Mouse (Mus musculus) left cerebral cortex, postnatal 4 days (tissue): ENCODE measurements around the gene Ggt1. TPM values are rescaled to one million over a fixed set of nuclear protein-coding genes. Genes with fewer than 3 reads are reported as not detected.
"Not testable (repeated sequence)": the region's sequence is repeated elsewhere in the genome, so short reads cannot be mapped to it uniquely, and the experiment has no call there.

Experiments used
- DNase-seq: peaks from one replicate; pipeline ENCODE4 v3.0.0-alpha.2; 2022
- intact Hi-C: fragments of 180-260 bp; cut with DNase I; formaldehyde crosslinking; loops from one replicate; pipeline ENCODE4 v1.15.1; 2025
- total RNA-seq, 2 experiments: library from RNA; stranded (reverse); gene quantifications; 2 replicates each; pipeline ENCODE4 v1.2.3; 2021

Gene Ggt1
- total RNA-seq, 2 experiments from 2014 or later = 3.1 to 3.5 TPM

DNA sequence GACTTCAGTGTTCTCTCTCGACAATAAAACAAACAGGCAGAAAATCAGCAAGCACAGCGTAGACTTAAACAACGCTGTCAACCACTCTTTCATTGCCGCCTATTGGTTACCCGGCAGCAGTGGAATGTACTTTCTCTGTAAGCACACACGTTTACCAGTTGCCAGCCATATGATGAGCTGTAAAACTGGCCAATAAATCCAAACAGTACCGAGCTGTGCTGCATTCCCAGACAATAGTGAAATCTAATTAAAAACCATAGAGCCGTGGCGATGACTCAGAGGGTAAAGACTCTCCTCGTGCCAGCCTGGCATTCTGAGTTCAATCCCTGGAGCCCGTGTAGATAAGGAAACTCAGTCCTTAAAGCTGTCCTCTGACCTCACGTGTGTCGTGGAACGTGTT lies 12.9 kb upstream of the Ggt1 start:
- intact Hi-C loops = no loop called here
- no peak for DNase-seq

DNA sequence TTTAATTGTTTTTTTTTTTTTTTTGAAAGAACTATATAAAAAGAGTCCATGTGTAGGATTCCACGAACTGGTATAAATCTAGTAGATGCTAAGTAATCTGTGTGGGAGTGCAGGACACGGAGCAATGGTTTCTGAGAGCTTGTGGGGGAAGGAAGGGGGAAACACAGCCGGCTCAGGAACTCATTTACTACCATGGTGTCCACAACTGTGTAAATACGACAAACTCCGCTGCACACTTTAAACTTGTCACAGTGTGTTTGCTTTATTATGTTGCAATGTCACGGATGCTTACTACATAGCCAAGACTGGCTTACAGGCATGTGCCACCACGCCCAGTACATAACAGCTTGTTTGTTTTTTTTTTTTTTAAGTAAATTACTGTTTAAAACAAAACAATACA lies 11.5 kb upstream of the Ggt1 start:
- no peak for DNase-seq
- intact Hi-C loops = no loop called here

DNA sequence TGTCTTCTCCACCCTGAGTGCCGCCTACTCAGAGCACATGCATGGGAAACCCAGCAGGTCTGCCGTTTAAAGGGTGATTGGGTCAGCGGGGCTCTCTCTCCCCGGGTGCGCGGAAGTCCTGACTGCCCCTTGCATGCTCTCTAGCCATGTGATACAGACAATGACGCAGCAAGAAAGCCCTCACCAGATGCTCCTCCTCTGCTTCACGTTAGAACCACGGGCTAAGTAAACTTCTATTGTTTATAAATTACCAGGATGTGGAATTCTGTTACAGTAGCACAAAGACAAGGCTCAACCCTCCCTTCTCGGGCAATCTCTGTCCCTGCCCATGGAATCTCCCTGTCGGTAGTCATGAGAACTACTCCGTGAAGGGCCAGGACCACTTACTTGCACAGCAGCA lies 10.2 kb upstream of the Ggt1 start:
- intact Hi-C loops = no loop called here
- no peak for DNase-seq

DNA sequence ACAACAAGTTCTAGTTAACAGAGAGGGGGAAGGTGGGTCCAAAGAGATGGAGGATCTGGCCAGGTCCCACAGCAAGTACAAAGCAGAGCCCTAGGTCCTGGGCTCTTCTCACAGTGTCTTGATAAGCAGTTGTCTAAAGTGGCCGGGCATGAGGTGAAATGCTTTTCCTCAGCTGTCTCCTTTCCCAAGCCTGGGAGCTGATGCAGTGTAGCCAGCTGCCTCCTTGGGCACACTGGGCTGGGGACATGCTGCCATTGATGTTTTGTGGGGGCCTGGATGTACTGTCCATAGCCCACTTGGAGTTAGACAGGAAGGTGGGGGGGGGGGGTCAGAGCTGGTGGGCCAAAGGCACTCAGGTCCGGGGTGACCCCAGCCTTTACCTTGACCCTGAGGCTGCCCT lies 9.3 kb upstream of the Ggt1 start:
- DNase-seq = no peak
- intact Hi-C loops = no loop called here

DNA sequence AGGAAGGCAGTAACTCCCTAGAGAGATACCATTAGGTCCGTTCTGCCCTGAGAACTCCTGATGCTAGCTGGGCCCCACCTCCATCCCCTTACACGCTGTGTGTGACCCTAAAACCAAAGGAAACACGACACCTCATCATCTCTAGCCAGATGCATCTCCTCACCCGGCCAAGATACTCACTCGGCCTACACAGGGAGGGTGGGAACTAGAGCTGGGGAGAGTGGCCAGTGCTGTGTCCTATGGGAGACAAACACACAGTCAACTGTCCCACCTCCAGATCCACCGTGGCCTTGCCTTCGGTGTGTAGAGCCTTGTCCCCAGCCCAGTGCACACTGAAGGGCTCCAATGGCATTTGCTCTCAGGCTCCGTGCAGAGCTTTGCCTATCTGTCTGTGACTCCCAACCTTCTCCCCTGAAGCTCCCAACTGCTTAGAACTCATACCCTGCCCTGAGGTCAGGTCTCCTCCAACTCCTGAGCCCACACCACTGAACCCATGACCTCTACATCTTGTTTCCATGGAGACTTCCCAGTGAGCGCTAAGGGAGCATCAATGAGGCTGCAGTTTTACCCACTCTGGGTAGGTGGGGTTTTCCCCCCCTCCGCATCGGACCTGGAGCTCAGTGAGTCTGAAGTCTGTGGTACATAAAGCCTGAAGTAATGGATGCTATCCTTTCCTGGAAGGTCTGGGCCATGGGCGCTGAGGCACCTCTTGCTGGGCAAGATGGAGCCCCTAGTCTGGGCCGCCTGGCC lies 8.5 kb upstream of the Ggt1 start:
- no peak for DNase-seq
- intact Hi-C loops = no loop called here

DNA sequence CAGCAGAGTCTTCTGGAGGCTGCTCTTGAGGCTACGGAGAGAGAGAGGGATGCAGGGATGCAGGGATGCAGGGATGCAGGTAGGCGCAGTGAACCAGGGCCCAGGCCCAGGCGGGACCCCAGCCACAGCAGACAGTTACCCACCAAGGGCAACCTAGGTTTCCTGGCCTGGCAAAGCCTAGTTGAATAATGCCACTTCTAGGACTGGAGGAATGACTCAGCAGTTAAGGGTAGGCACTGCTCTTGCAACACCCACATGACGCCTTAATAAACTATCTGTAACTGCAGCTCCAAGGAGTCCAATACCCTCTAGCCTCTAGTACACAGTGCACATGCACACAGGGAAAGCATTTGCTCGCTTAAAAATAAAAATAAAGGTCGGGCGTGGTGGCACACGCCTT lies 7.3 kb upstream of the Ggt1 start:
- intact Hi-C loops = no loop called here

DNA sequence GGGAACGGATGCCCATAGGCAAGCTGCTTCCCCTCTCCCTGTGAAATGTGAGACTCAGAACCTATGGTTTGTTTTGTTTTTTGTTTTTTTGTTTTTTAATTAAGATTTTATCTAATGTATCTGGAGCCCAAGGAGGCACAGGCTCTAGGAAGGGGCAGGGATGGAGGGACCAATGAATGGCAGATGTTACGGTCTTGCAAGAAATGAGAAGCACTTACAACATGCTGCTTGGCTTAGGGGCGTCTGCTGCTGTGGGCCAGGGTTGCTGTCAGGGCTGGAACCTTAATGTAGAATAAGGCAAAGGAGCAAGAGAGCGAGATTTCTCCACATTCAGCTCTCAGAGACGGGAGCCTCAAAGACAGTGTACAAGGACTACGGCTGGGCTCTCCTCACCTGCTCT lies 5.8 kb upstream of the Ggt1 start:
- DNase-seq = no peak
- intact Hi-C loops = no loop called here

More for the DNA sequence above, 7.3 kb upstream of the Ggt1 start:
- no peak for DNase-seq

DNA sequence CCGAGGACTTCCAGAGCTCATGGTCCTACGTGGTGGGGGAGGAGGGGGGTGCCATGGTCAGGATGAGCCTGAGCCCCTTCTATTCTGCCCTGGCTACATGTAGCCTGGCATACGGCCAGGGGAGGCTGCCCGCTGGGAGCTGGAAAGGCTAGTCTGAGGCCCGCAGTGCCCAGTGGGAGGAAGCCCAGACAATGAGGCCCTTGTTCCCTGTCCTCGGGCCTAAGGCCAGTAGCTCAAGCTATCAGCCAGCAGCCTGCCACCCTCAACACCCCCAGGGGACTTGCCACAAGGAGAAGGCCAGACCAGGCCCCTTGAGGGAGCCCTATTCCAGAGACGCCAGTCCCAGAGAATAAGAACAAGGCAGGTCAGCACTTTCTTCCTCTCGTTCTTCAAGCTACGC lies 5.4 kb upstream of the Ggt1 start:
- DNase-seq = peak; percentile 93
- intact Hi-C loops = no loop called here

DNA sequence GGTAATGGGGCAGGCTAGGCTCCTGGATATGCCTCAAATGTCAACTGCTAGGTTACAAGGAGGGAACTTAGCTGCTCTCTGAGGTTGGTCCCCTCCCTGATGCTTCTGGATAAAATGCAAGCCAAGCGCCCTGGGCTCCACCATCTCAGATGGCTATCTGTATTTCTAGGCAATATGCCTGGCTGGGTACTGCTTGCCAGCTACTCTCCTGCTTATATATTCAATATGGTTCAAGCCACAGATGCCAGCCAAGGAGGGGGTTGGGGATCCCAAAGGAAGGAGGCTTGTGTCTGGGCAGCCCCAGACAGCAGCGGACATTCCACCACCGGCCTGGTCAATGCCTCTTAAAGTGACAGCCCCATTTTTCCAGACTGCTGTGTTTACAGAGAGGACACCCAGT lies 2.9 kb upstream of the Ggt1 start:
- DNase-seq = peak; percentile 96
- intact Hi-C loops = no loop called here

DNA sequence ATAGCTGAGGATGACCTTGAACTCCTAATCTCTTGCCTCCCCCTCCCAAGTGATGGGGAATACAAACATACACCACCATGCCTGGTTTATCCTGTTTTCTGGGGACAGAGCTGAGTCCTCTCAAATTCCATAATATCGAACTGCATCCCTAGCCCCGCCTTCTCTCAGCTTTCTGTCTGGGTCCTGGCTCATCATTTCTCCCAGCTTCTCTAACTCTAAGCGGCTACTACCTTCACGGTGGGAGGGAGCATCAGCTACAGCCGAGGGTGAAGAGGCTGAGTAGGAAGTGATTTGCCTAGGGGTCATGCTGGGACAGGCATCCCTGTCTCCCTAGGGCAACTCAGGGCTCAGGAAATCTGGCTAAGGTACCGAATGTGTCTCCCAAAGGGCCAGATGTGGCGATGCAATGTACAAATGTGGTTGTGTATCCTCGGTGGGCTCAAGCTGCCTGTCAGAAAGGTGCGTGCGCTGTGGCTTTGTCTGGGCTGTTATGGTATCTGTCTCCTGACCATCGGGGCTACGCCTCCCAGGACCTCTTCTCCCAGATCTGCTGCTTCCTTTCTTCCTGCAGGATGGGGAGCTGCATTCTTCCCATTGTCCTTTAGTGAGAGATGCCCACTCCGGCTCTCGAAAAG lies 2.2 kb upstream of the Ggt1 start:
- no peak for DNase-seq
- intact Hi-C loops = no loop called here

DNA sequence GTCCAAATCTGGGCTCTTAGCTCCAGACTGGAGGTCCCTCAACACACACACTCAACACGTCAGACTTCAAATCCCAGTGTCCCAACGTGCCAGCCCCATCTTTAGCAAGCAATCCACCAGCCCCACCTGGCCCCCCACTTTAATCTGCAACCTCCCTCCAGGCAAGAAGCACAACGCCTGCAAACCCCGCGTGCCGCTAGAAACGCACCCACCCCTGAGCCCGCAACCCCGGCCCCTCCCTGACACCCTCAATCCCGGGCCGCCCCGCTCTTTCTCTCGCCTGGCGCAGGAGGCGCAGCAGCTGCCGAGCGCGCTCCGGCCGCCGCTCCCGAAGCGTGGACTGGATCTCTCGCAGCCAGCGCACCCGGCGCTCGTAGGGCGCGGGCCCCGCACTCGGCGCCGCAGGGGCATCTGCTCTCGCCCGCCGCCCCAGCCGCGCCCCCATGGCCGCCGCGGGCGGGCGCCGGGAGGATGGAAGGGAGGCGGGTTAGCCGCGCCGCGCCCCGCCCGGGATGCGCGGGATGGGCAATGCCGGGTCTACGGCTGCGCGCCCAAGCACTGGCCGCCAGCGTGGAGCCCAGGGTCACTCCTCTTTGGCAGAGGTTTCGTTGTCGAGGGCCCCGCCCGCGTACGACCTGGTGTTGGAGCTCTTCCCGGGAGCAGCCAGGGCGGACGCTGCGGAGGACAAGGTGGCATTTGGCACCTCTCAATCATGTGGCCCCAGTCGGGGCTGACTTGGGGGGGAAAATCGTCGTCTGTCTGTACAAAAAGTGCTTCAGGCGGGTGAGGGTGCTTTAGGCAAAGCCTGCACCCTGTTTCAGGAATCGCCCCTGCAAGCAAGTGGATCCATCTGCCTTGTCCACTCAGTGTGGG lies 1.5 kb upstream of the Ggt1 start, which contains the start of gene Lrrc75b:
TSS of gene Lrrc75b (minus strand) at position 655 of the 873 bp plus-strand sequence.
- intact Hi-C loops = no loop called here
- DNase-seq = peak; percentile 66

DNA sequence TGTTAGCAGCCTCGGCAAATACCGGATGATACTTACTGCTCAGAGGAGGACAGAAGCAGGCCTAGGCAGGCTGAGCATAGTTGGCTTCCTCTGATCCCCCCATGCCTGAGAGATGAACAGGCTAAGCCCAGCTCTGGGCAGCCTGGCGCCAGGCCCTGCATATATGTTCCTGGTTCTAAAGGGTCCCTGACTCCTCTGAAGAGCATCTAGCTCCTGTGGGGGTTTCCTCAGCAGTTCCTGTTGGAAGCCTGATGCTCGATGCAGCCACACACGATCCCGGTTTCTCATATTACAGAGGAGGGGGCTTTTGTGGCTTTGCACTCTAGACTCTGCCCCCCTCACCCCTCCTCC lies 880 bp upstream of the Ggt1 start:
- intact Hi-C loops = no loop called here
- DNase-seq = no peak

DNA sequence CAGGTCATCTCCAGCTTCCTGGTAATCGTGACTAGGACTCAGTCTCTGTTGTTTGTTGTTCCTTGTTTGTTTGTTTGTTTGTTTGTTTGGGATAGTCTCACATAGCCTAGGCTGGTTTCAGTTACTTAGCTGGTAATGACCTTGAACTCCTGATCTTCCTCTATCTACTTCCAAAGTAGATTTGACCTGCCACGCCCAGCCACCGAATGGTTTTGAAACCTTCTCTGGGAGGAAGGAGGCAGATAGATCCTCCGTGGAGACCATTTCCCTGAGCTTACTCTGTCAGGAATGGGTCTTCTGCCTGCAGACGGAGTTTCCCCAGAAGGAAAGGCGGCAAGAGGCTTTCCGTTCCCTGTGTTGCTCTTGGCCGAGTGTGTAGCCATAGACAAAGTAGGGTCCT lies 1.2 kb downstream of the Ggt1 start:
- no peak for DNase-seq
- intact Hi-C loops = no loop called here

DNA sequence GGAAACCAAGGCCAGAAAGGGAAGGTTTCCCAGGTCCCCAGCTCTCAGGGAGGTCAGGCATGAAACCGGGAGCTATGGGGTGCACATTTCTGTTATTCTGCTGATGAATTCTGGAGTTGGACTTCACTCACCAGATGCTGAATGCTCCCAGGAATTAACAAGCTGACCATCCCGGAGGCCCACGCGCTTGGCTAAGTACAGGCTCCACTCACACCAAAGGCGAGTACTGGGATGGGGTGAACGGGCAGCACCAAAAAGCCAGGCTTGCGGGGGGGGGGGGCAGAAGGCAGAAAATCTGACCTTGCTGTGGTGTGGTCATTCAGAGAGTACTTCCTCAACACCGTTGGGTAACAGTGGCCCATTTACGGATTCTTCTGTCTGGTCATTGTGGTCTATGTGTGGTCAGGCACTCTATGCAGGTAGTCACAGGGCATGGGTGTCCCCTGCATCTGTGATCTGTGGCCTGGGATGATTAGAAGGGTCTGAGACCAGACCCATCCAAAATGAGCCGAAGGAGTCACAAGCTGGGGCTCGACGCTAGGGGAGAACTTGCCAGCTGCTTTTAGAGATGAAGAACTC lies 3.4 kb downstream of the Ggt1 start:
- intact Hi-C loops = no loop called here

DNA sequence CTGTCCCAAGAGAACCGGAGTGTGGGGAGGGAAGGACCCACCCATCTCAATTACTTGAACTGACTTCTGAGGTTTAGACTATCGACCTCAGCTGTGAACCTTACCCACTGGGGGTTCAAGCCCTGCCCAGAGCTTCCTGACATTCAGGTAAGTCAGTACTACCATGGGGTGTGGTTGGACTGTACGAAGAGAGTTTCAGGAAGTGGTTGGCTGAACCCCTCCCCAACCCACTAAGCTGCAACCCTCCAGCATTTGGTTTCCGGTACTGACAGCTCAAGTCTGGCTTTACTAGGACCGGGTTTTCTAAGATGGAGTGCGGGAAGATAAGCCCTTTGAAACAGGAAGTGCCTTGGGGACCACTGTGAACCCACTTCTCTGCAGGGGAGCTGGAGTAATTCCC lies 4.0 kb downstream of the Ggt1 start:
- intact Hi-C loops = no loop called here
- no peak for DNase-seq

More for the DNA sequence above, 3.4 kb downstream of the Ggt1 start:
- no peak for DNase-seq

DNA sequence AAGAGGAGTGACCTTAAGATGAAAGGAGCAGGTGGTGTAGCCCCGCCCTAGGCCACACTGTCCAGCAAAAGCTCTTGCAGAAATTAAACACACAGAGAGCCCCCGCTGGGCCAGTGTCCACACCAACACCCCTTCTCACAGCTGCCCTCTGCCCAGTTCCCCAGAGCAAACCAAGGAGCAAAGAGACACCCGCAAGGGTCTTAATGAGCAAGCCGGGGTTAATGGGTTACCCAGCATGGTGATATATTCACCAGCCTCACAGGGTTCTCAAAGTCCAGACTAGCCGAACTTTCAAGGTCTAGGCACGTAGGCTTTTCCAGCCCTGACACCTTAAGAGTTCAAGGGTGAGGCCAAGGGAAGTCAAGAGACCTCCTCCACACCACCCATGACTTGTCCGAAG lies 4.5 kb downstream of the Ggt1 start:
- intact Hi-C loops = no loop called here
- DNase-seq = no peak

DNA sequence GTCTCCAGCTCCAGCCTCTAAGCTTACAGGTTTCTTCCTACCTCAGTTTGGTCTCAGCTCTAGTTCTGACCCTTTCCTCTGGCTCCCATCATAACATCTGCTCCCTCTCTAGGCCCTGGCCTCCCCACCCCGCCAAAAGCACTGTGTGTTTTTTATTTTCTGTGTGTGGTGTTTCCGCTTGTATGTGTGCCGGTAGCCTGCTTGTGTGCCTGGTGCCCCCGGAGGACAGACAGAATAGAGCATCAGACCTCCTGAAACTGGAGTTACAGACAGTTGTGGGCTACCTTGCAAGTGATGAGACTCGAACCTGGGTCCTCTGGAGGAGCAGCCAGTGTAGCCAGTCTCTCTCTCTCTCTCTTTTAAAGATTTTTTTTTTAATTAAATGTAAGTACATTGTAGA lies 4.9 kb downstream of the Ggt1 start:
- intact Hi-C loops = no loop called here
- no peak for DNase-seq

DNA sequence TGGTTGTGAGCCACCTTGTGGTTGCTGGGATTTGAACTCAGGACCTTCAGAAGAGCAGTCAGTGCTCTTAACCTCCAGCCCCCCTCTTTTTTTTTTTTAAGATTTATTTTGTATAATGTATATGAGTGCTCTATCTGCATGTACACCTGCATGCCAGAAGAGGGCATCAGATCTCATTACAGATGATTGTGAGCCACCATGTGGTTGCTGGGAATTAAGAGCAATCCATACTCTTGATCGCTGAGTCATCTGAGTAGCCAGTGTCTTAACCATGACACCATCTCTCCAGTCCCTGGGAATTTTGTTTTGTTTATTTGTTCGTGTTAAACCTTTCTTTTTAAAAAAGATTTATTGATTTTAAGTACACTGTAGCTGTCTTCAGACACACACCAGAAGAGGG lies 5.4 kb downstream of the Ggt1 start:
- intact Hi-C loops, DNase-seq: not testable (repeated sequence)

DNA sequence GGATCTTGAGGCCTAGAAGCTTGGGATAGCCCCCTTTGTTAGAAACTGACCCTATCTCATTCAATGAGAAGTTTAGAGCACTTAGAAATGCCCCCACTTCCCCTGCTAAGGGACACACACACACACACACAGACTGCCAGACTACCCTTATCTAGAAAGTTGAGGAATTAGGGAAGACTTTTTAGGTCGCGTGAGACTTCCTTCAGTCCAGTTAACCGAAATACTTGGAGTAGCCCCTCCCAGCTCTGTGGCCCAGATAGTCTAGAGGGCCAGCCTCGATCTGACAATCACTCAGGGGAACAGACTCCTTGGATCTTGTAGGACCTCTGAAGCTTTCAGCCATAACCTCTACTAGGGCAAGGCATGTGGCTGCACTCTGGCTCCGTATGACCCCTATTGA lies 6.6 kb downstream of the Ggt1 start:
- DNase-seq = no peak
- intact Hi-C loops = no loop called here

DNA sequence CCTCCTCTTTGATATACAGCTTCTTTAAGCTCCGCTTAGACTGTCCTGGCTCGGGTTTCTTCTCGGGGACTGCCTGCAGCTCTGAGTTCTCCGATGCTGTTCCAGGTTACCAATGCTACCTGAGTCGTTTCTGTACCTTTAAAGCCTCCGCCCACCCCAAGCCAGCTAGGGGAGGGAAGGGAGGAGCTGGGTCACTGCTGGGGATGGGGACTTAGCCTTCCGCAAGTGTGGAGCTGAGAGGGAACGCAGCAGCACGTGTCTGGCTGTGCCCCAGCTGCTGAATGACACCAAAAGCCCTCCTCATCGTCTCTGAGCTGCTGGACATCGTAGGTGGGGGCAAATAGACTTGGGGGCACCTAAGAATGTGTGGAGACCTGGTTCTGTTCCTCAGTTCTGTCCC lies 7.0 kb downstream of the Ggt1 start:
- no peak for DNase-seq

DNA sequence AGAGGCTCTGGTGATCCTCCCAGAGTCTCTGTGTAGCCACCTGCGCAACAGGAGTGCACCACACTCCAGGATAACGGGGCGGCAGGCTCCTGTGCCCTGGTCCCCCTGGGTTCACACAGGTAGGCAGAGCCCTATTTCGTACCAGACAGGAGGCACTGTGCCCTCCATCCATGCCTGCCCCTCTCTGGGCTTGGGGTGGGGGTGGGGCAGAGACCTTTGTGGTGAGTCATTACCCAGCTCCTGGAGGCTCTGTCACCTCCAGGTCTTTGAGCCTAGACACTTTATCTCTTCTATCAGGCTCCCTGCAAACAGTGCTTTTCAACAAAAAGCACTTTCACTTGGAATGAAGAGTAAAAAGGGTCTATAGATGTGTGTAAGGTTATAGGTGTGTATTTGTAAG lies 7.4 kb downstream of the Ggt1 start:
- DNase-seq = no peak
- intact Hi-C loops = no loop called here

More for the DNA sequence above, 7.0 kb downstream of the Ggt1 start:
- intact Hi-C loops = no loop called here
